15 mouse cellular contexts compared by ENCODE assay signal in genomic region chr12:104908024-104908781, GRCm38 (mm10). TPM values are rescaled to one million over a fixed set of nuclear protein-coding genes. Genes with fewer than 3 reads are reported as not detected.
DNase-seq lines count a peak whose midpoint lies in the region; ATAC-seq lines count a peak whose summit lies in the region.
"Had no signal": no experiment of that assay in that cellular context is flagged by ENCODE, and none has a peak within 500 bp of the region (broad histone marks: within the 10 kb centered on the region; RNA-seq: fewer than 3 reads in every experiment).

No protein-coding gene starts in this region.

- no peaks in the 10 kb centered on the region for H3K36me3 ChIP-seq in hindbrain, embryonic 11.5 days (ENCODE audit: control insufficient read depth, insufficient read depth, low read length)
- no peaks in the 10 kb centered on the region for H3K36me3 ChIP-seq in hindbrain, embryonic 12.5 days
- no peaks in the 10 kb centered on the region for H3K36me3 ChIP-seq in limb, embryonic 10.5 days
- H3K36me3 ChIP-seq: limb, embryonic 15.5 days had no signal

- H3K4me2 ChIP-seq in hindbrain, embryonic 11.5 days (replicated peaks; ENCODE audit: low read depth, low read length) = no peak overlapping the region
- no peak overlapping the region for H3K4me2 ChIP-seq in hindbrain, embryonic 12.5 days (replicated peaks)
- H3K4me2 ChIP-seq: limb, embryonic 15.5 days had no signal

- peaks cover 3% of the 10 kb centered on the region; the same call in 1 of the 2 replicates for H3K9me3 ChIP-seq in hindbrain, embryonic 11.5 days (ENCODE audit: control insufficient read depth, low read length)
- peaks cover 3% of the 10 kb centered on the region; the same call in 1 of the 2 replicates for H3K9me3 ChIP-seq in hindbrain, embryonic 12.5 days (replicated peaks)
- H3K9me3 ChIP-seq in limb, embryonic 10.5 days (replicated peaks) = no peaks in the 10 kb centered on the region
- H3K9me3 ChIP-seq: limb, embryonic 15.5 days had no signal

- H3K4me3 ChIP-seq in hindbrain, embryonic 11.5 days (ENCODE audit: low read depth, low read length) = no peak overlapping the region
- H3K4me3 ChIP-seq in hindbrain, embryonic 12.5 days = no peak overlapping the region
- no peak overlapping the region for H3K4me3 ChIP-seq in limb, embryonic 10.5 days
- H3K4me3 ChIP-seq: layer of hippocampus, adult 2 months; limb, embryonic 15.5 days had no signal

- peaks cover 14% of the 10 kb centered on the region for H3K4me1 ChIP-seq in hindbrain, embryonic 11.5 days (replicated peaks; ENCODE audit: control insufficient read depth, insufficient read depth, low read length)
- peaks cover 28% of the 10 kb centered on the region for H3K4me1 ChIP-seq in hindbrain, embryonic 12.5 days
- peaks cover 65% of the 10 kb centered on the region for H3K4me1 ChIP-seq in limb, embryonic 10.5 days

- ATAC-seq in hindbrain, embryonic 11.5 days (ENCODE audit: low FRiP score) = 0 out of 2 replicates have a peak, but pooled peaks have one; percentile 4
- no peak for ATAC-seq in hindbrain, embryonic 12.5 days (ENCODE audit: low FRiP score)
- no peak for ATAC-seq in activated CD4-positive, CD25-positive, alpha-beta regulatory T cell, adult 4 months

- no peak overlapping the region for H3K9ac ChIP-seq in hindbrain, embryonic 11.5 days (ENCODE audit: low read depth, low read length)
- H3K9ac ChIP-seq in hindbrain, embryonic 12.5 days = no peak overlapping the region
- H3K9ac ChIP-seq: limb, embryonic 15.5 days had no signal

- DNase-seq in hindbrain, embryonic 11.5 days (ENCODE audit: low spot score) = no peak
- peak; percentile 69 for DNase-seq in embryo, embryonic 10.5 days (ENCODE audit: low spot score)
- peak; percentile 61 for DNase-seq in limb, embryonic 10.5 days (ENCODE audit: low spot score)
- peak; percentile 60 for DNase-seq in retina, embryonic 14.5 days (ENCODE audit: low spot score)
- no peak for DNase-seq in left cerebral cortex, postnatal 4 days
- no peak for DNase-seq in spleen, postnatal 4 days (ENCODE audit: low spot score in 2 of 2)
- DNase-seq: adrenal gland, postnatal 25 days; cerebellum, adult 8-10 months; gastrocnemius, postnatal 25 days; heart, postnatal 14 days; kidney, adult 2 months had no signal

- H3K27me3 ChIP-seq in hindbrain, embryonic 11.5 days (ENCODE audit: control insufficient read depth, insufficient read depth, low read length) = peaks cover 4% of the 10 kb centered on the region; the same call in 1 of the 2 replicates
- peaks cover 31% of the 10 kb centered on the region for H3K27me3 ChIP-seq in hindbrain, embryonic 12.5 days
- no peaks in the 10 kb centered on the region for H3K27me3 ChIP-seq in limb, embryonic 10.5 days (ENCODE audit: low read depth, poor library complexity, severe bottlenecking)

- H3K27ac ChIP-seq in hindbrain, embryonic 11.5 days (ENCODE audit: low read depth, low read length) = no peak overlapping the region
- no peak overlapping the region for H3K27ac ChIP-seq in hindbrain, embryonic 12.5 days
- H3K27ac ChIP-seq in limb, embryonic 10.5 days = peak overlapping the region; percentile 76
- H3K27ac ChIP-seq: layer of hippocampus, adult 2 months; limb, embryonic 15.5 days had no signal

- intact Hi-C loops in left cerebral cortex, postnatal 4 days (cut with DNase I) = no loop called here

- 4% methylated on average over 15 of the region's 15 CpGs for WGBS in hindbrain, embryonic 11.5 days
- WGBS in hindbrain, embryonic 12.5 days = 5% methylated on average over 15 of the region's 15 CpGs
- 4% methylated on average over 15 of the region's 15 CpGs for WGBS in limb, embryonic 10.5 days

RNA-seq across cellular contexts. Expression of gene Clmn, which starts 43.3 kb away (rescaled TPM):
- polyA plus RNA-seq in hindbrain, embryonic 11.5 days (2014; fragmentation: Nextera tagmentation; extraction: Ambion mirVana) = 2.8 and 4.3 TPM in 2 replicates
- 2.8 and 4.1 TPM in 2 replicates for polyA plus RNA-seq in hindbrain, embryonic 12.5 days (2016; fragmentation: Nextera tagmentation; extraction: Ambion mirVana)
- polyA plus RNA-seq in limb, embryonic 10.5 days (2016; fragmentation: Nextera tagmentation; extraction: Ambion mirVana) = 2.0 and 3.0 TPM in 2 replicates
- under 1 TPM in 1 of 2 experiments, not detected in 1; 0.04 TPM for polyA plus RNA-seq in activated CD4-positive, CD25-positive, alpha-beta regulatory T cell, adult 4 months (2017; shearing (Covaris generic))
- 10 to 100 TPM in 1 of 2 experiments, 1 to 10 TPM in 1; 8.3 to 10.1 TPM for total RNA-seq in left cerebral cortex, postnatal 4 days (2021)

Comparison
In these comparisons a context has a peak if more than half of its experiments do, and no peak if none do; other contexts are left out.
1. DNase-seq: peak in embryo, embryonic 10.5 days (single experiment), limb, embryonic 10.5 days (single experiment) and retina, embryonic 14.5 days (single experiment); none in hindbrain, embryonic 11.5 days (single experiment), left cerebral cortex, postnatal 4 days (single experiment) and spleen, postnatal 4 days (0 of 2).